Mouse (Mus musculus) heart, adult 8-10 months (tissue): ENCODE results near the gene Kif11. TPM values are rescaled to one million over a fixed set of nuclear protein-coding genes. Genes with fewer than 3 reads are reported as not detected.

ENCODE experiments used
- DNase-seq: peaks from one replicate; pipeline ENCODE4 v3.0.0; 2022; ENCODE audit warnings: low spot score
- total RNA-seq, 4 experiments: library from RNA; stranded (reverse); gene quantifications; 2 replicates each; pipeline ENCODE4 v1.2.4; 2022

The Kif11 gene
- total RNA-seq, 4 experiments from 2014 or later = 0.19 to 0.80 (median 0.44) TPM

GRCm38 (mm10) chr19:37442524-37443286 lies 66.5 kb downstream of the Kif11 start:
- no peak for DNase-seq

- no peak for DNase-seq
These were observed 67.5 kb downstream of the Kif11 start for GRCm38 (mm10) chr19:37443631-37444140.

- DNase-seq = no peak
These were observed 72.0 kb downstream of the Kif11 start for GRCm38 (mm10) chr19:37448212-37448611.

GRCm38 (mm10) chr19:37449246-37449645 lies 73.0 kb downstream of the Kif11 start:
- DNase-seq = no peak

GRCm38 (mm10) chr19:37455528-37455927 lies 79.3 kb downstream of the Kif11 start:
- DNase-seq = no peak

GRCm38 (mm10) chr19:37455961-37456360 lies 79.8 kb downstream of the Kif11 start:
- DNase-seq = no peak

GRCm38 (mm10) chr19:37458013-37458412 lies 81.8 kb downstream of the Kif11 start:
- DNase-seq = no peak

- DNase-seq = no peak
These were observed 90.2 kb downstream of the Kif11 start for GRCm38 (mm10) chr19:37466403-37466802.

GRCm38 (mm10) chr19:37466978-37467377 lies 90.8 kb downstream of the Kif11 start:
- DNase-seq = no peak

- no peak for DNase-seq
These were observed 92.8 kb downstream of the Kif11 start for GRCm38 (mm10) chr19:37468841-37469566.

Other genes with a start within 250 kb of the Kif11 start
- gene March5, start 168.9 kb upstream of the Kif11 start, total RNA-seq = 10 to 100 TPM; 72.4 to 87.0 (median 78.7) TPM
- gene Cpeb3, start 167.8 kb upstream of the Kif11 start, total RNA-seq = 100 to 1,000 TPM in 1 of 4 experiments, 10 to 100 TPM in 3; 77.7 to 103 (median 89.0) TPM
- gene Ide, start 38.6 kb upstream of the Kif11 start, total RNA-seq = 100 to 1,000 TPM in 1 of 4 experiments, 10 to 100 TPM in 3; 54.5 to 105 (median 65.6) TPM
- gene Hhex, start 58.4 kb downstream of the Kif11 start, total RNA-seq = 1 to 10 TPM; 3.0 to 4.1 (median 3.5) TPM
- 10 to 100 TPM; 30.2 to 36.9 (median 32.5) TPM for gene Exoc6, start 174.0 kb downstream of the Kif11 start, total RNA-seq